Mouse (Mus musculus): ENCODE measurements around the gene Gadd45gip1. TPM values are rescaled to one million over a fixed set of nuclear protein-coding genes. Genes with fewer than 3 reads are reported as not detected.

The Gadd45gip1 gene
- polyA plus RNA-seq, 1 experiment from 2014 or later, result 46.5 TPM

GRCm38 (mm10) chr8:84798446-84799135 lies 32.7 kb upstream of the Gadd45gip1 start:
- Histone ChIP-seq H3K4me1 (replicated peaks) (peaks cover 52% of the 10 kb centered on the region), H3K36me3 (peaks cover 3% of the 10 kb centered on the region; the same call in 1 of the 2 replicates)

GRCm38 (mm10) chr8:84799136-84799931 lies 32.0 kb upstream of the Gadd45gip1 start:
- ATAC-seq (replicated peaks; ENCODE audit: insufficient number of reproducible peaks, insufficient read depth, low FRiP score, low read depth), result peak; percentile 32

More at GRCm38 (mm10) chr8:84798446-84799135, 32.7 kb upstream of the Gadd45gip1 start:
- peaks cover 49% of the 10 kb centered on the region for H3K27me3 ChIP-seq
- peak overlapping the region; percentile 87 for H3K27ac ChIP-seq
- H3K9me3 ChIP-seq (replicated peaks), result no peaks in the 10 kb centered on the region
- H3K4me2 ChIP-seq, result peak overlapping the region; percentile 93
- peak overlapping the region; percentile 96 for H3K9ac ChIP-seq
- peak overlapping the region; percentile 84 for H3K4me3 ChIP-seq
- no peak for ATAC-seq (replicated peaks; ENCODE audit: insufficient number of reproducible peaks, insufficient read depth, low FRiP score, low read depth)
- 62% methylated on average over 10 of the region's 10 CpGs for WGBS

GRCm38 (mm10) chr8:84799999-84800831 lies 31.1 kb upstream of the Gadd45gip1 start, which contains the start of gene Nfix:
Nfix (minus strand) TSS chr8:84800344.
- 2% methylated on average over 30 of the region's 125 CpGs for WGBS
- Histone ChIP-seq H3K4me2 (peak within 1 kb of the TSS; percentile 93), H3K27me3 (peaks cover 47% of the 10 kb centered on the region), H3K4me1 (replicated peaks) (peaks cover 37% of the 10 kb centered on the region), H3K27ac (peak within 1 kb of the TSS; percentile 87), H3K9ac (peak within 1 kb of the TSS; percentile 96), H3K9me3 (replicated peaks) (no peaks in the 10 kb centered on the region), H3K4me3 (peak within 1 kb of the TSS; percentile 84), H3K36me3 (peaks cover 3% of the 10 kb centered on the region; the same call in 1 of the 2 replicates)
- ATAC-seq (replicated peaks; ENCODE audit: insufficient number of reproducible peaks, insufficient read depth, low FRiP score, low read depth), result peak; percentile 57

More at GRCm38 (mm10) chr8:84799136-84799931, 32.0 kb upstream of the Gadd45gip1 start:
- Histone ChIP-seq H3K4me3 (peak overlapping the region; percentile 84), H3K36me3 (peaks cover 3% of the 10 kb centered on the region; the same call in 1 of the 2 replicates), H3K27me3 (peaks cover 47% of the 10 kb centered on the region), H3K27ac (peak overlapping the region; percentile 87), H3K4me1 (replicated peaks) (peaks cover 45% of the 10 kb centered on the region), H3K4me2 (peak overlapping the region; percentile 93), H3K9ac (peak overlapping the region; percentile 96), H3K9me3 (replicated peaks) (no peaks in the 10 kb centered on the region)
- under 1% methylated on average over 97 of the region's 108 CpGs for WGBS

GRCm38 (mm10) chr8:84806031-84806430 lies 25.3 kb upstream of the Gadd45gip1 start:
- H3K4me1 ChIP-seq (replicated peaks), result peaks cover 7% of the 10 kb centered on the region
- H3K9ac ChIP-seq, result no peak overlapping the region
- no peak overlapping the region for H3K4me3 ChIP-seq
- 94% methylated on average over 5 of the region's 5 CpGs for WGBS
- no peak overlapping the region for H3K27ac ChIP-seq
- H3K4me2 ChIP-seq, result no peak overlapping the region
- no peaks in the 10 kb centered on the region for H3K36me3 ChIP-seq
- H3K27me3 ChIP-seq, result peaks cover 13% of the 10 kb centered on the region; the same call in 1 of the 2 replicates
- H3K9me3 ChIP-seq (replicated peaks), result no peaks in the 10 kb centered on the region
- no peak for ATAC-seq (replicated peaks; ENCODE audit: insufficient number of reproducible peaks, insufficient read depth, low FRiP score, low read depth)

- H3K4me1 ChIP-seq (replicated peaks), result peaks cover 14% of the 10 kb centered on the region
- no peak overlapping the region for H3K4me2 ChIP-seq
- peaks cover 12% of the 10 kb centered on the region; the same call in 1 of the 2 replicates for H3K27me3 ChIP-seq
- H3K9ac ChIP-seq, result no peak overlapping the region
- no peak overlapping the region for H3K4me3 ChIP-seq
- ATAC-seq (replicated peaks; ENCODE audit: insufficient number of reproducible peaks, insufficient read depth, low FRiP score, low read depth), result no peak
- H3K27ac ChIP-seq, result no peak overlapping the region
- H3K36me3 ChIP-seq, result no peaks in the 10 kb centered on the region
- 56% methylated on average over 12 of the region's 12 CpGs for WGBS
- no peaks in the 10 kb centered on the region for H3K9me3 ChIP-seq (replicated peaks)
Measured at GRCm38 (mm10) chr8:84809109-84809940, 22.0 kb upstream of the Gadd45gip1 start.

- Histone ChIP-seq H3K27ac (no peak overlapping the region), H3K4me1 (replicated peaks) (peaks cover 19% of the 10 kb centered on the region), H3K36me3 (no peaks in the 10 kb centered on the region), H3K9me3 (replicated peaks) (no peaks in the 10 kb centered on the region), H3K4me3 (no peak overlapping the region), H3K9ac (no peak overlapping the region), H3K4me2 (no peak overlapping the region), H3K27me3 (peaks cover 17% of the 10 kb centered on the region; the same call in 1 of the 2 replicates)
- ATAC-seq (replicated peaks; ENCODE audit: insufficient number of reproducible peaks, insufficient read depth, low FRiP score, low read depth), result no peak
- 77% methylated on average over 5 of the region's 5 CpGs for WGBS
Measured at GRCm38 (mm10) chr8:84809941-84810280, 21.4 kb upstream of the Gadd45gip1 start.

- Histone ChIP-seq H3K4me3 (peak overlapping the region; percentile 47), H3K4me1 (replicated peaks) (peaks cover 25% of the 10 kb centered on the region), H3K9ac (peak overlapping the region; percentile 29; the same call in 1 of the 2 replicates), H3K27ac (no peak overlapping the region), H3K27me3 (peaks cover 17% of the 10 kb centered on the region; the same call in 1 of the 2 replicates), H3K36me3 (no peaks in the 10 kb centered on the region), H3K9me3 (replicated peaks) (no peaks in the 10 kb centered on the region), H3K4me2 (peak overlapping the region; percentile 77)
- ATAC-seq (replicated peaks; ENCODE audit: insufficient number of reproducible peaks, insufficient read depth, low FRiP score, low read depth), result peak; percentile 81
- WGBS, result under 1% methylated on average over 32 of the region's 32 CpGs
Measured at GRCm38 (mm10) chr8:84810896-84811295, 20.4 kb upstream of the Gadd45gip1 start.

- Histone ChIP-seq H3K27me3 (peaks cover 17% of the 10 kb centered on the region; the same call in 1 of the 2 replicates), H3K36me3 (no peaks in the 10 kb centered on the region), H3K9me3 (replicated peaks) (no peaks in the 10 kb centered on the region), H3K4me2 (peak overlapping the region; percentile 77), H3K9ac (peak overlapping the region; percentile 29; the same call in 1 of the 2 replicates), H3K4me3 (peak overlapping the region; percentile 47), H3K4me1 (replicated peaks) (peaks cover 25% of the 10 kb centered on the region), H3K27ac (no peak overlapping the region)
- ATAC-seq (replicated peaks; ENCODE audit: insufficient number of reproducible peaks, insufficient read depth, low FRiP score, low read depth), result no peak
- 30% methylated on average over 10 of the region's 10 CpGs for WGBS
Measured at GRCm38 (mm10) chr8:84811303-84811702, 20.0 kb upstream of the Gadd45gip1 start.

GRCm38 (mm10) chr8:84813059-84813458 lies 18.3 kb upstream of the Gadd45gip1 start:
- H3K4me1 ChIP-seq (replicated peaks), result peaks cover 25% of the 10 kb centered on the region
- no peak overlapping the region for H3K4me3 ChIP-seq
- H3K27ac ChIP-seq, result no peak overlapping the region
- no peaks in the 10 kb centered on the region for H3K36me3 ChIP-seq
- no peak; the same call in 1 of the 2 replicates for ATAC-seq (replicated peaks; ENCODE audit: insufficient number of reproducible peaks, insufficient read depth, low FRiP score, low read depth)
- H3K27me3 ChIP-seq, result peaks cover 17% of the 10 kb centered on the region; the same call in 1 of the 2 replicates
- no peak overlapping the region for H3K4me2 ChIP-seq
- H3K9ac ChIP-seq, result no peak overlapping the region
- H3K9me3 ChIP-seq (replicated peaks), result no peaks in the 10 kb centered on the region
- 0% methylated on average over 5 of the region's 5 CpGs for WGBS

- no peaks in the 10 kb centered on the region for H3K36me3 ChIP-seq
Measured at GRCm38 (mm10) chr8:84813830-84814229, 17.5 kb upstream of the Gadd45gip1 start.

More at GRCm38 (mm10) chr8:84813830-84814229, 17.5 kb upstream of the Gadd45gip1 start:
- H3K4me2 ChIP-seq, result no peak overlapping the region
- 61% methylated on average over 3 of the region's 3 CpGs for WGBS
- no peak overlapping the region for H3K4me3 ChIP-seq
- peaks cover 25% of the 10 kb centered on the region for H3K4me1 ChIP-seq (replicated peaks)
- H3K9me3 ChIP-seq (replicated peaks), result no peaks in the 10 kb centered on the region
- H3K9ac ChIP-seq, result no peak overlapping the region
- peaks cover 17% of the 10 kb centered on the region; the same call in 1 of the 2 replicates for H3K27me3 ChIP-seq
- H3K27ac ChIP-seq, result no peak overlapping the region
- no peak for ATAC-seq (replicated peaks; ENCODE audit: insufficient number of reproducible peaks, insufficient read depth, low FRiP score, low read depth)
